Mouse (Mus musculus): Measurements from ENCODE around the gene Fnip2.

- TF ChIP-seq HCFC1 (IDR thresholded peaks at IDR 0.05; ENCODE audit: borderline replicate concordance, insufficient read depth, low read length) (no peak), ZC3H11A (IDR thresholded peaks at IDR 0.05; ENCODE audit: borderline replicate concordance, low read depth, low read length) (no peak), ZNF384 (IDR thresholded peaks at IDR 0.05; ENCODE audit: low read depth, low read length) (no peak), CHD2 (IDR thresholded peaks at IDR 0.05; ENCODE audit: low read depth, low read length) (no peak)
Observed at GRCm38 (mm10) chr3:79484286-79485063, 83.1 kb downstream of the Fnip2 start.
